Mouse (Mus musculus): Measurements from ENCODE around the gene Gzme.
"Not testable (repeated sequence)": the region's sequence is repeated elsewhere in the genome, so short reads cannot be mapped to it uniquely, and the experiment has no call there.

The Gzme gene

DNA sequence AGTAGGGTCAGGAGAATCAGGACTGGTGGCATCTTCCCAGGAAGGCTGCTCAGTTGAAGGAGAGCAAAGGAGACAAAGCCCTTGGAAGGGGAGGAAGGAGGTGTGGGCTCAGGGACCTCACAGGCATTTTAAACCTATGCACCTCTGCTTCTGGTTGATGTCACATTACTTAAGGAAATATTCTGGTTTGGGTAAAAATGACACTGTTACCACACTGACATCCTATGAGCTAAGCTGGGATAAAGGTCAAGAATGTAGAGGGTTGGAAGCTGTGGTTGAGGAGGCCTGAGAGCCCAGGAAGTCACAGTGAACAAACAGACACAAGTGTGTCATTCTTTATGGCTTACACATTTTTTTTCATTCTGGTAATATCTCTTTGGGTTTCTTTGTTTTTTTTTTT lies at the start of gene Gzme:
TSS of gene Gzme (minus strand) at position 101 of the 400 bp plus-strand sequence.
- no peak for DNase-seq (ENCODE audit: low read depth, low spot score)

DNA sequence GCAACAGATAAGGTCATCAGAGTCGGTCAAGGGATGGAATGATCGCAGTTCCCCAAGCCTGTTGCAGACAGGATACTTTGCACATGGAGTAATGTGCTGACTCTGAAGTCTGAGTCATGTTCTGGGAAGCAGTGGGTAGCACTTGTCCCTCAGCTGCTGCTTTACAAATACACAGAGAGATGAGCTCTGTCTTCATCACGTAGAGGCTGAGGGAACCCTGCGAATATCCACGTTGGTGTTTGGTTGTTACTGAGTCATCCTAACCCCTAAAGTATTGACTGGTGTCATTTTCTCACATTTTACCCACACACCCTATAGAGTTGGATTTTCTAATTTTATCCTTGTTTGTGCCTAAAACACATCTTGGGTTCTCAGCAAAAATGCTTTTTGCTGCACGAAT lies 47.6 kb upstream of the Gzme start:
- DNase-seq (ENCODE audit: low read depth, low spot score) = no peak

- DNase-seq (ENCODE audit: low read depth, low spot score) = no peak
Measured at GRCm38 (mm10) chr14:56162109-56162508, 41.7 kb upstream of the Gzme start.

DNA sequence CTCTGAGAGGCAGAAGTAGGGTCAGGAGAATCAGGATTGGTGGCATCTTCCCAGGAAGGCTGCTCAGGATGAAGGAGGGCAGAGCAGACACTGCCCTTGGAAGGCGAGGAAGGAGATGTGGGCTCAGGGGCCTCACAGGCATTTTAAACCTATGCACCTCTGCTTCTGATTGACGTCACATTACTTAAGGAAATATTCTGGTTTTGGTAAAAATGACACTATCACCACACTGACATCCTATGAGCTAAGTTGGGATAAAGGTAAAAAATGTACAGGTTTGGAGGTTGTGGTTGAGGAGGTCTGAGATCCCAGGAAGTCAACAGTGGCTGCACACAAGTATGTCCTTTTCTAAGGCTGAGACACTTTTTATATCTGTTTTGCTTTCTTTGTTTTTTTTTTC lies 39.1 kb upstream of the Gzme start, which contains the start of gene Gzmg:
TSS of gene Gzmg (minus strand) at position 101 of the 400 bp plus-strand sequence.
- not testable (repeated sequence) for DNase-seq (ENCODE audit: low read depth, low spot score)

DNA sequence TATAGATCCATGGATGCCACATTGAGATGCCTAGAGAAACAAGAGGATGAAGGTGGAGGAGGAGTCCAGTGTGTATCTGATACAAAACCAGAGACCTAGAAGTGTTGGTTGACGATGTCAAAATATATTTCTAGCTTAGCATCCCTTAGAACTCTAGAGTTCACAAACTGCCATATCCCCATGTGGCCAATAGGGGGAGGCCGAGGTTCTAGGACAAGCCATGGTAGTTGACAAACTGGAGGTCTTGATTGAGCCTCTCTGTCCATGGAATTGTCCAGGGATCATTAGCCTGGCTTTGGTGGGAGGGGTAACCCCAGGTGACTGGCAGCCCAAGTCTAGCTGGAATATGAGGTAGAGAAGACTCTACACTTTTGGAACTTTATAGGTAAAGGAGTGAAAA lies 34.9 kb upstream of the Gzme start:
- DNase-seq (ENCODE audit: low read depth, low spot score) = peak; percentile 20

- DNase-seq (ENCODE audit: low read depth, low spot score) = not testable (repeated sequence)
Measured at GRCm38 (mm10) chr14:56133675-56134074, 13.2 kb upstream of the Gzme start.

DNA sequence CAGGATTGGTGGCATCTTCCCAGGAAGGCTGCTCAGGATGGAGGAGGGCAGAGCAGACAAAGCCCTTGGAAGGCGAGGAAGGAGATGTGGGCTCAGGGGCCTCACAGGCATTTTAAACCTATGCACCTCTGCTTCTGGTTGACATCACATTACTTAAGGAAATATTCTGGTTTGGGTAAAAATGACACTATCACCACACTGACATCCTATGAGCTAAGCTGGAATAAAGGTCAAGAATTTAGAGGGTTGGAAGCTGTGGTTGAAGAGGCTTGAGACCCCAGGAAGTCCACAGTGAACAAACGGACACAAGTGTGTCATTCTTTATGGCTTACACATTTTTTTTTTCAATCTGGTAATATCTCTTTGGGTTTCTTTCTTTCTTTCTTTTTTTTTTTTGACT lies 12.1 kb upstream of the Gzme start, which contains the start of gene Gzmd:
TSS of gene Gzmd (minus strand) at position 101 of the 400 bp plus-strand sequence.
- DNase-seq (ENCODE audit: low read depth, low spot score) = not testable (repeated sequence)

DNA sequence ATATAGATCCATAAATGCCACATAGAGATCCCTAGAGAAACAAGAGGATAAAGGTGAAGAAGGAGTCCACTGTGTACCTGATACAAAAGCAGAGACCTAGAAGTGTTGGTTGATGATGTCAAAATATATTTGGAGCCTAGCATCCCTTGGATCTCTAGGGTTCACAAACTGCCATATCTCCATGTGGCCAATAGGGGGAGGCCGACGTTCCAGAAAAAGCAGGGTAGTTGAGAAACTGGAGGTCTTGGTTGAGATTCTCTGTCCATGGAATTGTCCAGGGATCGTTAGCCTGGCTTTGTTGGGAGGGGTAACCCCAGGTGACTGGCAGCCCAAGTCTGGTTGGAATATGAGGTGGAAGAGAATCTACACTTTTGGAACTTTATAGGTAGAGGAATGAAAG lies 7.9 kb upstream of the Gzme start:
- DNase-seq (ENCODE audit: low read depth, low spot score) = peak; percentile 9

- DNase-seq (ENCODE audit: low read depth, low spot score) = no peak
Measured at GRCm38 (mm10) chr14:56123516-56123915, 3.1 kb upstream of the Gzme start.

- not testable (repeated sequence) for DNase-seq (ENCODE audit: low read depth, low spot score)
Measured at GRCm38 (mm10) chr14:56115531-56116310, 4.7 kb downstream of the Gzme start.

DNA sequence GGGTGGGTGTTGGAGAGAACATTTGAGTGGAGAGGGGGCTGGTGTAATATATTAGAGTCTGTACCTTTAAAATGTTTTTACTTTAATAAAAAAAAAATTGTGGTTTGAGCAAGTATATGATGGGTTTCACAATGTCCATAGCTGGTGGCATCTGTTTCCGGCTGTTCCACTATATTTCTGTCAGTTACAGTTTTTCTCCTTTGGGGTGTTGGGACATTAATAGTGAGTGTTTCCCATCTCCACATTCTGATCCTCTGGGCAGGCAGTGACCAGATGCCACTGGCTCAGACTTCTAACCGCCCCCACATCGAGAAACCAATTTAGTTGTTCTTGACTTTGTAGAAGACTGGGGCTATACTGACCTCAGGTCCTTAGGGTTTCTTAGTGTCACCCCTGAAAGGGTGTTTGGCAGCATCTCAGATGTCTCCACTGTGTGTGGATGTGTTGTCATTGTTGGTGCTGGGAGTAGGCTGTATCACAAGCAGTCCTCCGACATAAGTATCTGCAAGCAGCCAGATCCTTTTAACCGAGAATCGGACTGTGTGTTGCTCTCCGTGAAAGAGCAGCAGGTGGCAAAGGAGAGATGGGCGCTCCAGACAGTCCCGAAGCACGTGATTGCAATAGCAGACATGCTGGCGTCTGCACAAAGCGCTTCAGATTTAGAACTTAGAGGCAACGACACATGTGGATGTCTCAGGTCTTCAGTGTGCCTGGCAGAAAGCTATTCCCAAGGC lies 14.8 kb downstream of the Gzme start:
- DNase-seq (ENCODE audit: low read depth, low spot score) = no peak

- DNase-seq (ENCODE audit: low read depth, low spot score) = no peak
Measured at GRCm38 (mm10) chr14:56105016-56105415, 15.4 kb downstream of the Gzme start.

GRCm38 (mm10) chr14:56103452-56103851 lies 17.0 kb downstream of the Gzme start:
- DNase-seq (ENCODE audit: low read depth, low spot score) = no peak

GRCm38 (mm10) chr14:56102386-56102785 lies 18.0 kb downstream of the Gzme start, which contains the start of gene Ctsg:
TSS of gene Ctsg (minus strand) at chr14:56102574.
- DNase-seq (ENCODE audit: low read depth, low spot score) = no peak

DNA sequence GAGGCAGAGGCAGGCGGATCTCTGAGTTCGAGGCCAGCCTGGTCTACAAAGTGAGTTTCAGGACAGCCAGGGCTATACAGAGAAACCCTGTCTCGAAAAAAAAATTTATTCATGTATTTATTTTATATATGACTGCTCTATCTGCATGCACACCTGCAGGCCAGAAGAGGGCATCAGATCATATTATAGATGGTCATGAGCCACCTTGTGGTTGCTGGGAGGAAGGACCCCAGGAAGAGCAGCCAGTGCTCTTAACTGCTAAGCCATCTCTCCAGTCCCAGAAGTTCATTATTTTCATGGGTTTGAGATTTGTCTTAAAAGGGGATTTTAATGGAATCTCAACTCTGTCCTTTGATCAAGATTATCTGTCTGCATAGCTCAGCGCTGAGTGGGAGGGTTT lies 21.5 kb downstream of the Gzme start:
- peak; percentile 62 for DNase-seq (ENCODE audit: low read depth, low spot score)

DNA sequence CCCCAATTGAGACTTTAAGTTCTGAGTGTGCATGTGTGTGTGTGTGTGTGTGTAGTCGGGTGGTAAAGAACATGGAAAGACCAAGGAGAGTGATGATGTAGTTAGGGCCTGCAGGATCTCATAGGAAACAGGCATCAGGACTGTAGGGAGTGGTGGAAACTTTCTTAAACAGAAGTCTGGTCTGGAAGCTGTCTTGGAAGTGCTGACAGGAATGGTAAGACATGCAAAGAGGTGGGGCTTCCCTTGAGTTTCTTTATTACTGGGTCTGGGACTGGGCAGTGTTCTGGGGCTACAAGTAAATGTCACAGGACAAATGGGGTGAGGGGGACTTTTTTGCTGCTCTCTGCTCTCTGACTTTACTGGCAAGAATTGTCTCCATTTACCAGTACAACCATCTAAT lies 22.8 kb downstream of the Gzme start:
- no peak for DNase-seq (ENCODE audit: low read depth, low spot score)

DNA sequence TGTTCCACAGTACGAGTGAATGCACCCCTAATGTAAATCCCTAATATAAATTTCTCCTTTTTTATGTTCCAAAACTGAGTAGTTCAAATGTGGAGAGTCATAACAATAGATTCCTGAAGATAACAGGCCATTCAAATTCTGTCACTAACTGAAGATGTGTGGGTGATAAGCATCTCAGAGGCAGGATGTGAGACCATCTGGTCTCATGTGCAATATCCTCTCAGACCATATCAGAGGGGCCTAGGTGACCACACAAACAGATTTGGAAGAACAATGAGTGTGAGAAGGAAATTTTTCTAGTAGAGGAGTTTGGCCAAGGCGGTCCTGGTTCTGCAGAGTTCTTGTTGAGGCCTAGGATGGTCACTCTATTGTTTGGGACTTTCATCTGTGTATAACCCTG lies 27.1 kb downstream of the Gzme start:
- no peak for DNase-seq (ENCODE audit: low read depth, low spot score)

DNA sequence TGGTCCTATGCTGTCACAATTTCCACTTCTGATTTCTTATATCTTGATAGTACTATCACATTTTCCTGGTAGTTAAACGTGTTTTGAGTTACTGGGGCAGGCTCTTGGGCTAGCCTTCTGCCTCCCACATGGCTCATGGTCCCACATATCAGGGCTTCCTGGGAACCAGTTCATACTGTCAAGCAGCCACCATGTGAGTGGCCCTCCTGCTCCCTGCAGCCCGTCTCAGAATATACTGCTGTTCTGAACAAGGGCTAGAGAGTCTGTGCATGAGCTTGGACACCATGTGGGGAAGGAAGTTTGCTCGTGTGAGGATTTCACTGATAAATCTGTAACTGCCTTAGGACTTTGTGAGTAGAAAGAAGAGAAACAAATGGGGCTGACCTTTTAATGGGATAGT lies 33.7 kb downstream of the Gzme start:
- no peak for DNase-seq (ENCODE audit: low read depth, low spot score)

- DNase-seq (ENCODE audit: low read depth, low spot score) = no peak
Measured at GRCm38 (mm10) chr14:56085167-56085566, 35.3 kb downstream of the Gzme start, which contains the start of gene Mcpt8. TSS of gene Mcpt8 (minus strand) at chr14:56085273.

- no peak for DNase-seq (ENCODE audit: low read depth, low spot score)
Measured at GRCm38 (mm10) chr14:56082016-56082415, 38.4 kb downstream of the Gzme start.

All from A20 (cell line).